Mouse (Mus musculus) thymus, adult 18-20 months (tissue): ENCODE results near the gene Vcam1.

ENCODE experiments used
- DNase-seq, 2 experiments: peaks; one replicate each; pipeline ENCODE4 v3.0.0; 2022; ENCODE audit warnings: mixed read lengths in 2 of 2

The Vcam1 gene

DNA sequence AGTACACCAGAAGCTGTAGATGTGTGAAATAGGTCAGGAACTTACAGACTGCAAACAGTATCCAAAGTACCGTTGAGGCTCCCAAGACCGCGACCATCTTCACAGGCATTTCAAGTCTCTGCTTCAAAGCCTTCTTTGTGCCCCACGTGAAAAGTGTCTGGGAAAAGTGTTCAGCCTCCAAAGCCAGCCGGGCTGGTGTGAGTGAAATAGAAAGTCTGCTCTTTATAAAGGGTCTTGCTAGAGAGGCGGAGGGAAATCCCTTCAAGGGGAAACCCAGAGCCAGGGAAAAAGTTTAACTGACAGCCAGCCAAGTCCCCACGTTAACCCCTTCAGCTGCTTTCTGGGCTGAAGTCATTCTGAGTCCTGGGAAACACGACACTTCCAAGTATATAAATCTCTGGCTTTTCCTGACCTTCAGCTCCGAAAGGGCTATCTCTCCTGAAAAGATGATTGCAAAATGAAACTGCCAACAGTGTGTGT lies at the start of gene Vcam1:
Vcam1 (minus strand) TSS at position 430 of the 480 bp plus-strand sequence.
- DNase-seq: no peak

- no peak for DNase-seq
Measured at GRCm38 (mm10) chr3:116175106-116175505, 45.6 kb upstream of the Vcam1 start.

GRCm38 (mm10) chr3:116171461-116171860 lies 42.0 kb upstream of the Vcam1 start:
- no peak for DNase-seq

DNA sequence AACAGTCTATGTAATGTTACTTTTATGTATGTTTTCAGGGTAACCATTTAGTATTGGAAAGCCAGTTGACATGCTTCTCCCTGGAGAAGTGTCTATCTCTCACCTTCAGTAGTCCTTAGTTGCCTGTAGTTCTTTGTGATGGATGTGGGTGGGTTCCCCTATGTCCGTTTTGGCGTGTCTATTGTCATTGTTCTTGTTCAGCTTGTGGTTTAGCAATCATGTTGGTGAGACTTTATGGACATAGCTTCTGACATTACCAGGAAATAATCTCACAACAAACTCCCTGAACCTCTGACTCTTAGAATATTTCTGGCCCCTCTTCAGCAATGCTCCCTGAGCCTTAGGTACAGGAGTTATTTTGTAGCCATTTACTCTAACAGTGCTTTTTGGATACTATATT lies 38.6 kb upstream of the Vcam1 start:
- DNase-seq: no peak

DNA sequence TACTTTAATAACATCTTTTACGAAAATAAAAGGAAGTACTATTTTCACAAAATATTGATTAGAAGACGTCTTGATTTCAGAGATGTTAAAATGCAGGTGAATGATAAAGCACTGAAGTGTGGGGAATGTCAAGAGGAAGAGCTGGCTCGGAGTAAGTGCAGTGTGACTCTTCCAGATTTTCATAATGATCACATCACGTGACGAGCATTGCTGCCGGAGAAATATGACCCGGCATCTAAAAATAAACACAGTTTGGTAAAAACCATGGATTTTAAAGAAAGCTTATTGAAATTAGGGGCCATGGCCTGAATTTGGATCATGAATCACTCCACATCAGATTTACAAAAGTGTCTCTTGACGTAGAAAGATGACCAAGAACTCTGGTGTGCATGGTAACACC lies 36.8 kb upstream of the Vcam1 start:
- no peak for DNase-seq

GRCm38 (mm10) chr3:116165030-116165429 lies 35.5 kb upstream of the Vcam1 start:
- no peak for DNase-seq

DNA sequence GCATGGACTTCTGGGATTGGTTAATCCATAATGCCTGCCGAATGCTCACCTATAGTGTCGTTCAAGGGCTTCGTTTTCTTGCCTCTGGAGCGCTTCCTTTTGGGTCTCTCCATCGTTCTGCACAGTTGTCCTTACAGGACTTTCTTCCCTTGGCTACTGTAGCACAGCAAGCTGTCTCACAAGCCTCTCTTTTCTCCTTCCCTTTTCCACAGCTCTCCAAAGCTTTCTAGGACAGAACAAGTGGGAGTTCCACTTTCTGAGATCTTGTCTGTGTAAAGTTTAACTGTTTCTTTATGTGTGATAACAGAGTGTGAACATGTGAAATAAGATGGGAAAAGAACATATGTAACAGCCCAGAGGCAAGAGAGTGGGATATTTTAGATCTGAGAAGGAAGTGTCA lies 34.0 kb upstream of the Vcam1 start:
- DNase-seq: no peak

DNA sequence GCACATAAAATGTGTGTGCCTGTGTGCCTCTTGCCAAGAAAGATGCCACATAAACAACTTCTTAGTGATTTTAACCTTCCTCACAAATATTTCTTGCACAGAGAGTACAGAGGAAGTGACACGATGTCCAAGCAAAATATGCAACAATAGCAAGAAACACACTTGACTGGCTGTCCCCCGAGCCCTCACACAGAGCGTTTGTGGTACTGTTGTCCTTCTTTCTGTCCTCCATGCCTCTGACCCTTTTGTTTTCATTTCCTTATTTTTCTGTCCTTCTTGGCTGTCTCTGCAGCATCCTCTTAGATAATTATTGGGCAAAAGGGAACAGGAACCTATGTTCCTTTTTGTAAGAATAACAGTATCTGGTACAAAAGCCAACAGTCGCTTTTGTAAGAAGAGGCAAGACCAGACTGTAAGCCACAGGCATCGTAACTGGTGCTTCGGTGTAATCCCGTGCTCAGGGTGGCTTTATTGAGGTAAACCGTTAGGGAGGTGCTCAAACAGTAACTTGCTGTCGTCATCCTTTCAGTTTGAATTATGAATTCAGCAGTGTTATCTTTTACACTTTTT lies 32.7 kb upstream of the Vcam1 start:
- DNase-seq: no peak

DNA sequence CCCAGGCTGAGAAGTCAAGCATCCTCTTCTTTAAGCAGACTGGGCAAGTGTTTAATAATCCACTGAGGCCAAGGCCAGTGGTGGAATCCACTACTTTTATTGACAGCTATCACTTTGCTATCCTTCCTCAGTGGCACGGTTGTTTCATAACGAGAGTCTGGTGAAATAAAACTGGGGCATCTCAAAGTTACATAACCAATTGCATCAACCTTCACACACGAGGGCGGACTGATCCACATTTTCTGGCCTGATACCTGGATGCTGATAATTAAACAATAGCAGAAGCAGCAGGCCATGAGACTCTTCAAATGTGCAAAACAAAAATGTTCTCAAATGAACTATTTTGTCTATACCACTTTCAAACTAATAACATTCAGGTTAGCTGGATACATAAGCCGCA lies 29.9 kb upstream of the Vcam1 start:
- DNase-seq: no peak

DNA sequence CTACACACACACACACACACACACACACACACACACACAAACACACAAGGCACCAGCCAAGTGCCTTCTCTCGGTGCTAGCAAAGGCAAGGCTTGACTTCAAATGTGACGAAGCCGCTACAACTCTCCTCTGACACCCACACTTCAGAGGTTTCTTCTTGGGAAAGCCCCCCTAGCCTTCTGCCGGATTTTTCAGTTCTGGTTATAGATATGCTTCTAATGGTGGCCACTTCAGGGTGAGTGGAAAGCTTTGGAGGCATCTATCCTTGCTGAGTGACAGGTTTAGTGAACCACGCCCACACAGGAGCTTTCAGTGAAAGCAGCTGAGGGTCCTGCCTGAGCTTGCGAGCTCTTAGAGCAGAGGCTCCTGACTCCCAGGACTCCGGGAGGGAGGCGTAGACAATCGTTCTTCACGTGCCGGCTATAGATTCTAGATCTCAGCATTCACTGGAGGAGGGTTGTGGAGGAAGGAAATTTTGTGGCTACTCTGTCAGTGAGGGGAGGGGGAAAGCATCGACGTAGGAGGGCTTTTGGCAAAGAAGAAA lies 28.0 kb upstream of the Vcam1 start:
- DNase-seq: no peak

GRCm38 (mm10) chr3:116150056-116150632 lies 20.7 kb upstream of the Vcam1 start:
- no peak for DNase-seq

GRCm38 (mm10) chr3:116149096-116149495 lies 19.6 kb upstream of the Vcam1 start:
- DNase-seq: no peak

DNA sequence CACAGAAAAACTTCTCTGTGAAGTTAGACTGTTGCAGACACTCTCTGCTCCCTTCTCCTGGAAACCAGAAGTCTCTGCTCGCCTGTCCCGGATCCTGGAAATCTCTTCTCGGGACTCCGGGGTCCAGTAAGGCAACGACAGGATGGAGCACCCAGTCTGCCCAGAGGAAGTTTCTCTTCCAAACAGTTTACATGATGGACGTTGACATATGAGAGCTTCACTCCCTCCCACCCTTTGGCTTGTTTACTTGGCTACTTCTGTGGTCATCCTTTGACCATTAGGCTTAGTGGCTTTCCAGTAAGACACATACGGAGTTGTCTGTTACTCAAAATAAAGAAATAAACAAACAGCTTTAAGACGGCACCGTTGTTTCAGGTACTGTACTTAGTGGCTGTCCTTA lies 19.2 kb upstream of the Vcam1 start:
- DNase-seq: no peak

DNA sequence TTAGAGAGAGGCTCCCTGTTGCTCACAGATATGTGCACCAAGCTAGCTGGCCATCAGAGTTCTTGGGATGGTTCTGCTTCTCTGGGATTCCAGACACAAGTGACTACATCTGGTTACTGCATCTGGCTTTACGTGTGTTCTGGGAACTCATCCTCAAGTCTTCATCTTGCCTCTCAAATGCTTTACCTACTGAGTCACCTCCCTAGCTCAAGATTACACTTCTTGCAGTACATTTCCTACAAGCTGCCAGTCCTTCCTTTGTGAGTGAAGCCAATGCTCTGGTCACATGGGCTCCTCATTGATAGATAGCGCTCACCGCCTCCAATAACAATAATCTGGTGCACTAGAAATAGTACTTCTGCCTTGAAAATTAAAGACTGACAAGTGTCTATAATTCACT lies 11.7 kb upstream of the Vcam1 start:
- DNase-seq: no peak

DNA sequence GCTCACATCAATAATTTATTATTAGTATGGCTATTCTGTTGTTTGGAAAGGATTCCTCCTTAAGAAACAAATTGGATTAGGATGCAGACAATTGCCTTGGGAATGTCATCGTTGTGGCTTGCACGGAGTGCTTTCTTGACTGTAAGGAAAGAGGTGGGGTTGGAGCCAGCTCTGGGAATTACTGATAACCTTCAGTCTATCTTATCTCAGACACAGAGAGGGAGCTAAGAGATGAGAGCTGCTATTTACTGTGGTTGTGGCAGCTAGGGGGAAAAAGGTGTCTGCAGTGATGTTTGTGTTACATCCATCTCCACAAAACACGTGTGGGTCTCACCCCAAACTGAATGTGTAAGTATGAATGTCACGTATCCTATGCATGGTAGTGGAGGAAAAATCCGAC lies 9.5 kb upstream of the Vcam1 start:
- DNase-seq: no peak

DNA sequence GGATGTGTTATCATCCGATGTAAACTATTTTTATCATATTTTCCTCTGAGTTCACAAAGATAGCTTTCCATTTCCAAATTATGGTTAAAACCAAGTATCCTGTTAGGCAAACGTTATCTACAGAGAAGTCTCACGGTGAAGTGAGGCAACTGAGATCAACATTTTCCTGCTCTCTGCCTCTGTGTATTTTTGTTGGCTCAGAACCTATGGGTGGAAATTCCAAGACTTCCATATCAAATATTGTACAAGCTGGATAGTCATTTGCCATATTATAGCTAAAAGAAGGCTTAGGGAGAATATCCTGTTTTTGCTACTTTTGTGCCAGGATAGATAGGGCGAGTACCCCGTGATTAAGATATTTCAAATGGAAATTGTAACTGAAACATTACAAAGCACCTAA lies 8.6 kb upstream of the Vcam1 start:
- DNase-seq: no peak

DNA sequence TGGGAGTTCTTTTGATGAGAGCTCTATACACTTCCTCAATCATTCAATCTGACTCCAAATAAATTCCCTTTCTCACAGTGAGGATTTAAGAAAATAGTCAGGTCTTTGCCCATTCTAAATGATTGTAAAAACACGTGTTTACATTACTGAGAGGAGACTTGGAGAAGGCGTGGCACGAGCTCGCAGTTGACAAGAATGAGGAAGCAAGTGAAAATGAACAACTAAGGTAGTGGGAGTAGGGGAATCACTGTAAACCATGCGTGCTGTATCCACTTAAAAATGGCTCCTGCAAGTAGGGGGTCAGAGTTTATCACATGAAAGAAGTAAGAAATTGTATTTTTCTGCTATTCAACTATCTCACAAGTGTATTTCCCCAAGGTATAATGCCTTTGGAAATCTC lies 3.9 kb upstream of the Vcam1 start:
- DNase-seq: no peak

- DNase-seq: no peak
Measured at GRCm38 (mm10) chr3:116130711-116131110, 1.2 kb upstream of the Vcam1 start.

GRCm38 (mm10) chr3:116129841-116130595 lies 530 bp upstream of the Vcam1 start:
- DNase-seq: no peak

- DNase-seq: no peak
Measured at GRCm38 (mm10) chr3:116128311-116129204, 930 bp downstream of the Vcam1 start.

DNA sequence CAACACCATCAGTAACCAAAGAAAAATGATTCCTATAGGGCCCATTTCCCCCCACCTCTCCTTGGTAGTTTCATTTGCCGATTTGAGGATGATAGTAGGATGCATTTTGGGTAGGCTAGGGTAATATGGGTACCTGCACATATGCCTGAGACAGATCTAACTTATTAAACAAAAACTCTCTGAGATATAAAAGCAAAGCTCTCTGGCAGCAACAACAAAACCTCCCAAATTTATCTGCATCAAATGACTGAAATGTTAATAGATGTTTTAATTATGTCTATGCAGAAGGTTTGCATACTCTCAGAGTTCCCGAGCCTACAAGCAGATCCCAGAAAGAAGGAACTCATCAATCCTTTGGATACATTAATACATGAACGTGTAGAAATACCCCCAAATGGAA lies 1.7 kb downstream of the Vcam1 start:
- no peak for DNase-seq

DNA sequence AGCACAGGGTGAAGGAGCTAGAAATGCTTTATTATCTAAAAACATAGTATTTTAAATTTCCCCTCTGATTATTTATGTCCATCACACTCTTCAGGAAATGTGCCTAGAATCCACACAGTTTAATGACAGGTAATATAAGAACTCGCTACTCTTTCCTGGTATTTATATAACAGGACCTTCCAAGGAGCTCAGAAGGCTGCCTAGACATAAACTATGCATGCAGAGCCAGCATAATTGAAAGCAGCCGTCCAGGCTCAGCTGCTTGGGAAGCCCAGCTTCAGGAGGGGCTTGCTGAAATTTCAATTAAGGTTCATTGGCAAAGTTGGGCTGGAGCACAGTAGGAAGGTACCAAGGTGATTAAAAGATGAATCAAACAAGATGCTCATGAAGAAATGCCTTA lies 2.2 kb downstream of the Vcam1 start:
- no peak for DNase-seq
